Mouse (Mus musculus) MEL (cell line): ENCODE measurements around the gene Fam155a. TPM values are rescaled to one million over a fixed set of nuclear protein-coding genes. Genes with fewer than 3 reads are reported as not detected.

Experiments used
- DNase-seq: peaks from one replicate; pipeline ENCODE4 v3.0.0; 2011; ENCODE audit warnings: low read depth, low spot score
- H3K27ac ChIP-seq: 2 replicates; pipeline ENCODE4 v1.5.1; 2012; ENCODE audit warnings: low read depth, mild to moderate bottlenecking, control low read depth, low read length, moderate library complexity; ENCODE audit not compliant: control insufficient read depth
- H3K27me3 ChIP-seq, 2 experiments: fragments of 150-350 bp in 1 of 2; sonication (generic) in 1 of 2; 2 replicates each; pipeline ENCODE4 v1.6.1; 2012; ENCODE audit warnings: low read length in 2 of 2, mild to moderate bottlenecking in 2 of 2, improper control_type of control experiment in 1 of 2, moderate library complexity in 1 of 2; ENCODE audit not compliant: insufficient read depth in 2 of 2, control insufficient read depth in 1 of 2
- H3K36me3 ChIP-seq, 2 experiments: 2 replicates each; pipeline ENCODE4 v1.6.1; 2012 to 2014; ENCODE audit warnings: low read length in 2 of 2, improper control_type of control experiment in 1 of 2, inconsistent platforms in 1 of 2, mild to moderate bottlenecking in 1 of 2; ENCODE audit not compliant: insufficient read depth in 2 of 2, control insufficient read depth in 1 of 2
- H3K4me1 ChIP-seq, 2 experiments: fragments of 150-350 bp in 1 of 2; sonication (generic) in 1 of 2; 2 replicates each; pipeline ENCODE4 v1.6.1; 2012; ENCODE audit warnings: low read length in 2 of 2, improper control_type of control experiment in 1 of 2, mild to moderate bottlenecking in 1 of 2; ENCODE audit not compliant: insufficient read depth in 2 of 2, control insufficient read depth in 1 of 2
- H3K4me3 ChIP-seq, 2 experiments: fragments of 150-350 bp in 1 of 2; sonication (generic) in 1 of 2; 2 replicates each; pipeline ENCODE4 v1.5.1; 2012; ENCODE audit warnings: low read depth in 2 of 2, low read length in 2 of 2, mild to moderate bottlenecking in 2 of 2, moderate library complexity in 2 of 2, control low read depth in 1 of 2, improper control_type of control experiment in 1 of 2; ENCODE audit not compliant: control insufficient read depth in 1 of 2, insufficient read depth in 1 of 2
- H3K79me2 ChIP-seq: 2 replicates; pipeline ENCODE4 v1.6.1; 2012; ENCODE audit warnings: mild to moderate bottlenecking, low read length, moderate library complexity; ENCODE audit not compliant: control insufficient read depth, poor library complexity, insufficient read depth
- H3K9ac ChIP-seq: 2 replicates; pipeline ENCODE4 v1.6.1; 2012; ENCODE audit warnings: low read depth, mild to moderate bottlenecking, control low read depth, low read length, moderate library complexity; ENCODE audit not compliant: control insufficient read depth, poor library complexity, severe bottlenecking
- H3K9me3 ChIP-seq: fragments of 150-350 bp; sonication (generic); replicated peaks from 2 replicates; pipeline ENCODE4 v1.6.1; 2012; ENCODE audit warnings: mild to moderate bottlenecking, low read length, improper control_type of control experiment, moderate library complexity; ENCODE audit not compliant: insufficient read depth
- BHLHE40 ChIP-seq: IDR thresholded peaks from 2 replicates; pipeline ENCODE4 v1.6.1; 2012; ENCODE audit warnings: low read depth, mild to moderate bottlenecking, inconsistent platforms, low read length, improper control_type of control experiment, borderline replicate concordance
- CHD2 ChIP-seq: IDR thresholded peaks from 2 replicates; pipeline ENCODE4 v1.6.1; 2011; ENCODE audit warnings: low read length, improper control_type of control experiment
- E2F4 ChIP-seq: IDR thresholded peaks from 2 replicates; pipeline ENCODE4 v1.6.1; 2011; ENCODE audit warnings: low read depth, low read length, improper control_type of control experiment, borderline replicate concordance
- EP300 ChIP-seq, 2 experiments: IDR thresholded peaks; 2 replicates each; pipeline ENCODE4 v1.6.1; 2011; ENCODE audit warnings: improper control_type of control experiment in 2 of 2, low read length in 2 of 2, low read depth in 1 of 2, mild to moderate bottlenecking in 1 of 2
- GABPA ChIP-seq: IDR thresholded peaks from 2 replicates; pipeline ENCODE4 v1.6.1; 2012; ENCODE audit warnings: low read depth, mild to moderate bottlenecking, inconsistent platforms, low read length, improper control_type of control experiment, moderate library complexity
- GATA1 ChIP-seq: IDR thresholded peaks from 2 replicates; pipeline ENCODE4 v1.6.1; 2011; ENCODE audit warnings: low read depth, low read length, improper control_type of control experiment
- JUND ChIP-seq: IDR thresholded peaks from 2 replicates; pipeline ENCODE4 v1.6.1; 2011; ENCODE audit warnings: low read depth, mild to moderate bottlenecking, improper control_type of control experiment, low read length
- MAX ChIP-seq: IDR thresholded peaks from 2 replicates; pipeline ENCODE4 v1.6.1; 2011; ENCODE audit warnings: low read length, improper control_type of control experiment
- MAZ ChIP-seq: IDR thresholded peaks from 2 replicates; pipeline ENCODE4 v1.6.1; 2012; ENCODE audit warnings: low read depth, mild to moderate bottlenecking, inconsistent platforms, low read length, improper control_type of control experiment
- MEF2A ChIP-seq: IDR thresholded peaks from 2 replicates; pipeline ENCODE4 v1.6.1; 2014; ENCODE audit warnings: low read depth, mild to moderate bottlenecking, inconsistent platforms, low read length, improper control_type of control experiment; ENCODE audit not compliant: poor library complexity, insufficient replicate concordance, severe bottlenecking; ENCODE audit errors: extremely low read depth
- MXI1 ChIP-seq: IDR thresholded peaks from 2 replicates; pipeline ENCODE4 v1.6.1; 2011; ENCODE audit warnings: mild to moderate bottlenecking, low read depth, low read length, improper control_type of control experiment
- MYB ChIP-seq: IDR thresholded peaks from 2 replicates; pipeline ENCODE4 v1.6.1; 2011; ENCODE audit warnings: mild to moderate bottlenecking, low read depth, low read length, improper control_type of control experiment
- MYC ChIP-seq: IDR thresholded peaks from 2 replicates; pipeline ENCODE4 v1.6.1; 2011; ENCODE audit warnings: low read depth, mild to moderate bottlenecking, low read length, improper control_type of control experiment, moderate library complexity
- POLR2A ChIP-seq, 2 experiments: IDR thresholded peaks; 2 replicates each; pipeline ENCODE4 v1.6.1; 2011 to 2012; ENCODE audit warnings: low read length in 2 of 2, mild to moderate bottlenecking in 2 of 2, control low read depth in 1 of 2, improper control_type of control experiment in 1 of 2, low read depth in 1 of 2, moderate library complexity in 1 of 2; ENCODE audit not compliant: control insufficient read depth in 1 of 2, insufficient read depth in 1 of 2, poor library complexity in 1 of 2
- POLR2AphosphoS2 ChIP-seq: IDR thresholded peaks from 2 replicates; pipeline ENCODE4 v1.6.1; 2011; ENCODE audit warnings: low read length, improper control_type of control experiment
- POLR2AphosphoS5 ChIP-seq: IDR thresholded peaks from 2 replicates; pipeline ENCODE4 v1.6.1; 2012; ENCODE audit warnings: low read depth, borderline replicate concordance, mild to moderate bottlenecking, inconsistent platforms, low read length, moderate library complexity, mixed read lengths
- RAD21 ChIP-seq: IDR thresholded peaks from 2 replicates; pipeline ENCODE4 v1.6.1; 2011; ENCODE audit warnings: mild to moderate bottlenecking, low read depth, low read length, improper control_type of control experiment
- SMC3 ChIP-seq: IDR thresholded peaks from 2 replicates; pipeline ENCODE4 v1.6.1; 2011; ENCODE audit warnings: low read depth, low read length, improper control_type of control experiment
- TAL1 ChIP-seq: IDR thresholded peaks from 2 replicates; pipeline ENCODE4 v1.6.1; 2012; ENCODE audit warnings: mild to moderate bottlenecking, inconsistent platforms, low read length, moderate library complexity, mixed read lengths
- TCF12 ChIP-seq: IDR thresholded peaks from 2 replicates; pipeline ENCODE4 v1.6.1; 2014; ENCODE audit warnings: low read depth, mild to moderate bottlenecking, inconsistent platforms, low read length, improper control_type of control experiment, moderate library complexity
- UBTF ChIP-seq: IDR thresholded peaks from 2 replicates; pipeline ENCODE4 v1.6.1; 2012; ENCODE audit warnings: low read depth, mild to moderate bottlenecking, inconsistent platforms, low read length, improper control_type of control experiment, moderate library complexity, borderline replicate concordance; ENCODE audit not compliant: insufficient read depth
- USF1 ChIP-seq: IDR thresholded peaks from 2 replicates; pipeline ENCODE4 v1.6.1; 2014; ENCODE audit warnings: low read depth, mild to moderate bottlenecking, inconsistent platforms, low read length, improper control_type of control experiment, moderate library complexity
- ZC3H11A ChIP-seq: IDR thresholded peaks from 2 replicates; pipeline ENCODE4 v1.6.1; 2012; ENCODE audit warnings: low read depth, mild to moderate bottlenecking, inconsistent platforms, low read length, improper control_type of control experiment
- ZNF384 ChIP-seq: IDR thresholded peaks from 2 replicates; pipeline ENCODE4 v1.6.1; 2012; ENCODE audit warnings: low read depth, mild to moderate bottlenecking, inconsistent platforms, low read length, improper control_type of control experiment
- polyA plus RNA-seq, 2 experiments: library from polyadenylated mRNA; stranded (reverse) in 1 of 2; unstranded in 1 of 2; fragments of >175 nt in 1 of 2; fragments of >200 nt in 1 of 2; gene quantifications; 2 replicates each; pipeline versions ENCODE4 v1.2.1 to v1.2.4; 2012; ENCODE audit warnings: low replicate concordance in 2 of 2, low read depth in 1 of 2; ENCODE audit not compliant: insufficient read length in 2 of 2, insufficient read depth in 1 of 2, missing spikeins in 1 of 2
- total RNA-seq: library from RNA; depleted of rRNA; stranded (reverse); fragments of 300-350 nt; gene quantifications from 2 replicates; pipeline ENCODE4 v1.2.3, GENCODE M21; 2012

Fam155a gene
- total and polyA plus RNA-seq, 3 experiments = not detected

GRCm38 (mm10) chr8:9188616-9189015 lies 582.3 kb downstream of the Fam155a start:
- DNase-seq = no peak
- Histone ChIP-seq H3K27ac (no peak overlapping the region), H3K36me3 (no peaks in the 10 kb centered on the region), H3K4me1 (no peaks in the 10 kb centered on the region), H3K4me3 (no peak overlapping the region), H3K79me2 (no peaks in the 10 kb centered on the region), H3K9me3 (no peaks in the 10 kb centered on the region), H3K9ac (no peak overlapping the region), H3K27me3 (no peaks in the 10 kb centered on the region)
- TF ChIP-seq ZC3H11A (no peak), JUND (no peak), USF1 (no peak), POLR2AphosphoS2 (no peak), MAZ (no peak), RAD21 (no peak), MYC (no peak), ZNF384 (no peak), SMC3 (no peak), BHLHE40 (no peak), UBTF (no peak), POLR2A (IDR thresholded peaks at IDR 0.05; ENCODE audit: control insufficient read depth in 1 of 2, insufficient read depth in 1 of 2, low read depth in 1 of 2, low read length in 2 of 2, poor library complexity in 1 of 2) (no peak), MEF2A (no peak), GATA1 (no peak), EP300 (IDR thresholded peaks at IDR 0.05; ENCODE audit: low read depth in 1 of 2, low read length in 2 of 2) (no peak)

- Histone ChIP-seq H3K27ac (no peak overlapping the region), H3K79me2 (no peaks in the 10 kb centered on the region), H3K36me3 (no peaks in the 10 kb centered on the region), H3K27me3 (no peaks in the 10 kb centered on the region), H3K4me1 (no peaks in the 10 kb centered on the region), H3K9ac (no peak overlapping the region)
- TF ChIP-seq TCF12 (no peak), MEF2A (no peak), GABPA (no peak), MXI1 (no peak), TAL1 (no peak), POLR2AphosphoS5 (no peak), MAX (no peak), CHD2 (no peak), MYB (no peak), E2F4 (no peak)
- TF ChIP-seq, all 39 proteins: peak for 0
- Histone ChIP-seq H3K4me3 (no peak overlapping the region), H3K9me3 (no peaks in the 10 kb centered on the region)
- DNase-seq = no peak
Observed at GRCm38 (mm10) chr8:9185200-9185599, 585.8 kb downstream of the Fam155a start.
